Mouse (Mus musculus) kidney, postnatal 0 days (tissue): Measurements from ENCODE around the gene Mtfr2. TPM values are rescaled to one million over a fixed set of nuclear protein-coding genes. Genes with fewer than 3 reads are reported as not detected.

ENCODE experiments used
- ATAC-seq: fragments of 200-750 bp; cut with Nextera tagmentation; replicated peaks from 2 replicates; pipeline ENCODE4 v1.8.0; 2017; ENCODE audit warnings: low read depth, moderate number of reproducible peaks, moderate TSS enrichment, moderate library complexity; ENCODE audit not compliant: low FRiP score
- DNase-seq: peaks from one replicate; pipeline ENCODE4 v3.0.0-alpha.2; 2016; ENCODE audit warnings: low spot score
- H3K27ac ChIP-seq: fragments of 300-500 bp; sonication (generic); 2 replicates; pipeline ENCODE4 v1.5.1; 2014; ENCODE audit warnings: mild to moderate bottlenecking
- H3K27me3 ChIP-seq: fragments of 300-500 bp; sonication (generic); 2 replicates; pipeline ENCODE4 v1.6.1; 2014; ENCODE audit warnings: low read length, mixed read lengths; ENCODE audit not compliant: insufficient read depth
- H3K36me3 ChIP-seq: fragments of 300-500 bp; sonication (generic); 2 replicates; pipeline ENCODE4 v1.6.1; 2014; ENCODE audit warnings: low read length, mixed read lengths; ENCODE audit not compliant: insufficient read depth
- H3K4me1 ChIP-seq: fragments of 300-500 bp; sonication (generic); replicated peaks from 2 replicates; pipeline ENCODE4 v1.6.1; 2014; ENCODE audit warnings: antibody characterized with exemption, low read length, mixed read lengths; ENCODE audit not compliant: insufficient read depth
- H3K4me2 ChIP-seq: fragments of 300-500 bp; sonication (generic); 2 replicates; pipeline ENCODE4 v1.6.1; 2014; ENCODE audit warnings: mild to moderate bottlenecking, low read length, moderate library complexity, mixed read lengths
- H3K4me3 ChIP-seq: fragments of 300-500 bp; sonication (generic); replicated peaks from 2 replicates; pipeline ENCODE4 v1.5.1; 2014; ENCODE audit warnings: low read depth, low read length
- H3K9ac ChIP-seq: fragments of 300-500 bp; sonication (generic); 2 replicates; pipeline ENCODE4 v1.6.1; 2014; ENCODE audit warnings: low read depth, low read length
- H3K9me3 ChIP-seq: fragments of 300-500 bp; sonication (generic); replicated peaks from 2 replicates; pipeline ENCODE4 v1.6.1; 2016; ENCODE audit warnings: low read length, inconsistent platforms, mixed read lengths
- CTCF ChIP-seq: IDR thresholded peaks from 2 replicates; pipeline ENCODE4 v1.5.1; 2016; ENCODE audit warnings: antibody characterized with exemption, low read depth, mild to moderate bottlenecking, moderate library complexity
- WGBS: fragments of 180-500 bp; shearing (Covaris S2); extraction: QIAGEN DNeasy Blood & Tissue Kit; methylation state at CpG from one replicate; pipeline ENCODE4 v1.1.7; 2014; 5-methylcytosine and 5-hydroxymethylcytosine counted together
- polyA plus RNA-seq: library from polyadenylated mRNA; unstranded; fragments of >200 nt; fragmentation: Nextera tagmentation; extraction: Ambion mirVana; gene quantifications from 2 replicates; pipeline ENCODE4 v1.2.1, GENCODE M21; 2015

Gene Mtfr2
- polyA plus RNA-seq, 1 experiment from 2014 or later: 1.0 TPM

- Histone ChIP-seq H3K9ac (no peak overlapping the region), H3K4me2 (no peak overlapping the region), H3K9me3 (no peaks in the 10 kb centered on the region), H3K36me3 (no peaks in the 10 kb centered on the region), H3K4me3 (no peak overlapping the region), H3K4me1 (no peaks in the 10 kb centered on the region), H3K27me3 (no peaks in the 10 kb centered on the region), H3K27ac (no peak overlapping the region)
- 88% methylated on average over 9 of the region's 9 CpGs for whole genome bisulfite sequencing
- ATAC-seq (no peak), DNase-seq (no peak)
- TF ChIP-seq CTCF: no peak
These were observed 30.1 kb downstream of the Mtfr2 start for GRCm38 (mm10) chr10:20377621-20378020.

- no peak overlapping the region for H3K9ac ChIP-seq
- H3K36me3 ChIP-seq: no peaks in the 10 kb centered on the region
- no peak overlapping the region for H3K4me3 ChIP-seq
- WGBS: 81% methylated on average over 9 of the region's 9 CpGs
- H3K4me1 ChIP-seq: no peaks in the 10 kb centered on the region
- no peaks in the 10 kb centered on the region for H3K9me3 ChIP-seq
- H3K27ac ChIP-seq: no peak overlapping the region
- no peak overlapping the region for H3K4me2 ChIP-seq
- DNase-seq (no peak), ATAC-seq (no peak)
- TF ChIP-seq CTCF: no peak
- no peaks in the 10 kb centered on the region for H3K27me3 ChIP-seq
These were observed 31.6 kb downstream of the Mtfr2 start for GRCm38 (mm10) chr10:20379071-20379735.

- H3K36me3 ChIP-seq: no peaks in the 10 kb centered on the region
- no peak for DNase-seq
- no peaks in the 10 kb centered on the region for H3K4me1 ChIP-seq
- no peak overlapping the region for H3K4me2 ChIP-seq
- H3K4me3 ChIP-seq: no peak overlapping the region
- H3K27ac ChIP-seq: no peak overlapping the region
- WGBS: 81% methylated on average over 3 of the region's 3 CpGs
- no peaks in the 10 kb centered on the region for H3K27me3 ChIP-seq
- no peak overlapping the region for H3K9ac ChIP-seq
- TF ChIP-seq CTCF: no peak
- H3K9me3 ChIP-seq: no peaks in the 10 kb centered on the region
- no peak for ATAC-seq
These were observed 33.2 kb downstream of the Mtfr2 start for GRCm38 (mm10) chr10:20380798-20381197.

- H3K9ac ChIP-seq: no peak overlapping the region
- H3K4me3 ChIP-seq: no peak overlapping the region
- no peaks in the 10 kb centered on the region for H3K27me3 ChIP-seq
- WGBS: 77% methylated on average over 3 of the region's 3 CpGs
- ATAC-seq: no peak
- H3K27ac ChIP-seq: no peak overlapping the region
- H3K36me3 ChIP-seq: no peaks in the 10 kb centered on the region
- DNase-seq: no peak
- no peak overlapping the region for H3K4me2 ChIP-seq
- H3K4me1 ChIP-seq: no peaks in the 10 kb centered on the region
- H3K9me3 ChIP-seq: no peaks in the 10 kb centered on the region
- TF ChIP-seq CTCF: no peak
These were observed 33.8 kb downstream of the Mtfr2 start for GRCm38 (mm10) chr10:20381352-20381751.

GRCm38 (mm10) chr10:20382807-20383419 is 35.3 kb downstream of the Mtfr2 start:
- H3K9me3 ChIP-seq: no peaks in the 10 kb centered on the region
- no peak overlapping the region for H3K4me2 ChIP-seq
- no peak for DNase-seq
- no peaks in the 10 kb centered on the region for H3K4me1 ChIP-seq
- H3K9ac ChIP-seq: no peak overlapping the region
- ATAC-seq: no peak
- no peaks in the 10 kb centered on the region for H3K27me3 ChIP-seq
- H3K4me3 ChIP-seq: no peak overlapping the region
- no peaks in the 10 kb centered on the region for H3K36me3 ChIP-seq
- no peak for TF ChIP-seq CTCF
- WGBS: 76% methylated on average over 6 of the region's 6 CpGs
- no peak overlapping the region for H3K27ac ChIP-seq

GRCm38 (mm10) chr10:20390568-20390967 is 43.0 kb downstream of the Mtfr2 start:
- no peak overlapping the region for H3K27ac ChIP-seq
- TF ChIP-seq CTCF: no peak
- H3K4me1 ChIP-seq: no peaks in the 10 kb centered on the region
- H3K9me3 ChIP-seq: no peaks in the 10 kb centered on the region
- ATAC-seq (no peak), DNase-seq (no peak)
- no peaks in the 10 kb centered on the region for H3K36me3 ChIP-seq
- H3K27me3 ChIP-seq: no peaks in the 10 kb centered on the region
- H3K4me3 ChIP-seq: no peak overlapping the region
- no peak overlapping the region for H3K4me2 ChIP-seq
- 69% methylated on average over 3 of the region's 3 CpGs for WGBS
- H3K9ac ChIP-seq: no peak overlapping the region
